Mouse (Mus musculus): ENCODE measurements around the gene H2afb3. TPM values are rescaled to one million over a fixed set of nuclear protein-coding genes. Genes with fewer than 3 reads are reported as not detected.

The H2afb3 gene
- not detected for polyA plus RNA-seq (2012; fragmentation: generic; extraction: Trizol)

GRCm38 (mm10) chrX:120312995-120313394 lies at the start of gene H2afb3:
Gene H2afb3, minus strand, starts transcription at chrX:120313095.

GRCm38 (mm10) chrX:120290011-120290899 lies 22.6 kb downstream of the H2afb3 start, which contains the start of gene Pcdh11x:
Gene Pcdh11x, plus strand, starts transcription at chrX:120290259.

Other genes starting within 250 kb of the H2afb3 start
- gene Pcdh11x, start 22.8 kb downstream of the H2afb3 start, polyA plus RNA-seq (2012; fragmentation: generic; extraction: Trizol), result not detected

All from C3H10T1/2 (cell line).